Comparison of ENCODE assay signal across 9 mouse cellular contexts in the genomic region with DNA sequence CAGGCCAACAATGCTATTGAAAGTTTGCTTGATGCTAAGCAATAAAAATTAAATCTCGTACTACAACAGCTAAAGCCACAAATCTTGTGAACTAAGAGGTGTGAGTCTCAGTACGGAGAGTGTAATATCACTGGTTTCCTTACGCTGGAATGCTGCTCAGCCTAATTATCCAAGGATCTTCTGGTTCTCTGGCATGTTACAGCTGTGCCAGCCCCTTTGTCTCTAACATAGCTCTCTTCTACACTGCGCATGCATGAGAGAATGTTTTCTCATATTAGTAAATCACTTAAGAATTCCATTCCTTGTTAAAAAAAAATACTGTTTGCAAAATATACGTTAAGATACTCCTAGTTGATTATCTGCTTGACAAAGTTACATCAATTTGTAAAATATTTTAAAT.
"Had no signal": no experiment of that assay in that cellular context is flagged by ENCODE, and none has a peak within 500 bp of the region (broad histone marks: within the 10 kb centered on the region; RNA-seq: fewer than 3 reads in every experiment).

No protein-coding gene starts in this region.

- DNase-seq: kidney, postnatal 14 days; left cerebral cortex, postnatal 4 days; lung, adult 18-20 months; thymus, adult 18-20 months; thymus, postnatal 14 days had no signal

- H3K4me1 ChIP-seq: kidney, embryonic 15.5 days; limb, embryonic 13.5 days had no signal

- H3K4me3 ChIP-seq: kidney, embryonic 15.5 days; limb, embryonic 13.5 days had no signal

- H3K9me3 ChIP-seq: kidney, embryonic 15.5 days; limb, embryonic 13.5 days had no signal

- H3K9ac ChIP-seq: kidney, embryonic 15.5 days; limb, embryonic 13.5 days; liver, embryonic 14.5 days had no signal

- H3K27me3 ChIP-seq: kidney, embryonic 15.5 days; limb, embryonic 13.5 days had no signal

- H3K27ac ChIP-seq: kidney, embryonic 15.5 days; limb, embryonic 13.5 days; liver, embryonic 14.5 days; stomach, postnatal 0 days had no signal

- H3K36me3 ChIP-seq: kidney, embryonic 15.5 days; limb, embryonic 13.5 days had no signal

- H3K4me2 ChIP-seq: kidney, embryonic 15.5 days; limb, embryonic 13.5 days had no signal
